Mouse (Mus musculus) ES-Bruce4 (cell line): ENCODE measurements around the gene Akap13. TPM values are rescaled to one million over a fixed set of nuclear protein-coding genes. Genes with fewer than 3 reads are reported as not detected.

Experiments
- H3K27ac ChIP-seq: 2 replicates; pipeline ENCODE4 v1.5.1; 2012; ENCODE audit warnings: low read length, inconsistent platforms; ENCODE audit not compliant: insufficient read depth
- H3K27me3 ChIP-seq: 2 replicates; pipeline ENCODE4 v1.6.1; 2012; ENCODE audit warnings: mild to moderate bottlenecking, low read length, inconsistent platforms; ENCODE audit not compliant: control insufficient read depth, poor library complexity, insufficient read depth, severe bottlenecking
- H3K36me3 ChIP-seq: 2 replicates; pipeline ENCODE4 v1.6.1; 2012; ENCODE audit warnings: inconsistent platforms, mild to moderate bottlenecking, low read length, moderate library complexity; ENCODE audit not compliant: control insufficient read depth, poor library complexity, insufficient read depth, severe bottlenecking
- H3K4me1 ChIP-seq: one replicate; pipeline ENCODE4 v1.8.1; 2011; ENCODE audit warnings: low read length; ENCODE audit not compliant: control insufficient read depth, insufficient read depth
- H3K4me3 ChIP-seq: 2 replicates; pipeline ENCODE4 v1.5.1; 2011; ENCODE audit warnings: low read depth, mild to moderate bottlenecking, low read length
- H3K9ac ChIP-seq: 2 replicates; pipeline ENCODE4 v1.6.1; 2012; ENCODE audit warnings: low read depth, mild to moderate bottlenecking, inconsistent platforms; ENCODE audit not compliant: poor library complexity, severe bottlenecking
- H3K9me3 ChIP-seq: replicated peaks from 2 replicates; pipeline ENCODE4 v1.6.1; 2012; ENCODE audit warnings: mild to moderate bottlenecking, low read length, inconsistent platforms; ENCODE audit not compliant: control insufficient read depth, poor library complexity, insufficient read depth, severe bottlenecking
- CTCF ChIP-seq: IDR thresholded peaks from one replicate; pipeline ENCODE4 v1.8.1; 2011; ENCODE audit warnings: low read depth, low read length
- EP300 ChIP-seq: IDR thresholded peaks from 2 replicates; pipeline ENCODE4 v1.6.1; 2011; ENCODE audit warnings: low read depth, low read length; ENCODE audit not compliant: insufficient read depth
- POLR2A ChIP-seq: IDR thresholded peaks from one replicate; pipeline ENCODE4 v1.8.1; 2011; ENCODE audit warnings: low read length; ENCODE audit not compliant: insufficient read depth
- polyA plus RNA-seq: library from polyadenylated mRNA; stranded (reverse); fragments of >200 nt; gene quantifications from 2 replicates; pipeline ENCODE4 v1.2.4, GENCODE M21; 2011; ENCODE audit warnings: low read depth; ENCODE audit not compliant: missing spikeins, insufficient read depth, insufficient read length

The Akap13 gene
- polyA plus RNA-seq, 1 experiment = 27.4 TPM

- Histone ChIP-seq H3K27ac (no peak overlapping the region), H3K27me3 (no peaks in the 10 kb centered on the region), H3K9me3 (no peaks in the 10 kb centered on the region), H3K9ac (no peak overlapping the region), H3K4me3 (no peak overlapping the region), H3K4me1 (no peaks in the 10 kb centered on the region), H3K36me3 (no peaks in the 10 kb centered on the region)
- TF ChIP-seq EP300 (no peak), CTCF (no peak), POLR2A (no peak)
Observed at GRCm38 (mm10) chr7:75560566-75560965, 105.2 kb downstream of the Akap13 start.

GRCm38 (mm10) chr7:75561134-75561533 is 105.8 kb downstream of the Akap13 start:
- Histone ChIP-seq H3K9ac (no peak overlapping the region), H3K27ac (no peak overlapping the region), H3K36me3 (no peaks in the 10 kb centered on the region), H3K4me1 (no peaks in the 10 kb centered on the region), H3K4me3 (no peak overlapping the region), H3K9me3 (no peaks in the 10 kb centered on the region), H3K27me3 (no peaks in the 10 kb centered on the region)
- TF ChIP-seq CTCF (no peak), POLR2A (no peak), EP300 (no peak)

- TF ChIP-seq CTCF (no peak), POLR2A (no peak), EP300 (no peak)
- no peaks in the 10 kb centered on the region for H3K4me1 ChIP-seq
- no peaks in the 10 kb centered on the region for H3K27me3 ChIP-seq
- H3K27ac ChIP-seq = no peak overlapping the region
- no peak overlapping the region for H3K4me3 ChIP-seq
- H3K36me3 ChIP-seq = no peaks in the 10 kb centered on the region
- no peak overlapping the region for H3K9ac ChIP-seq
- no peaks in the 10 kb centered on the region for H3K9me3 ChIP-seq
Observed at GRCm38 (mm10) chr7:75568276-75568675, 112.9 kb downstream of the Akap13 start.

GRCm38 (mm10) chr7:75568883-75569282 is 113.5 kb downstream of the Akap13 start:
- no peak overlapping the region for H3K9ac ChIP-seq
- no peaks in the 10 kb centered on the region for H3K4me1 ChIP-seq
- H3K27ac ChIP-seq = no peak overlapping the region
- no peaks in the 10 kb centered on the region for H3K36me3 ChIP-seq
- H3K9me3 ChIP-seq = no peaks in the 10 kb centered on the region
- no peaks in the 10 kb centered on the region for H3K27me3 ChIP-seq
- H3K4me3 ChIP-seq = no peak overlapping the region
- no peak for TF ChIP-seq CTCF
- TF ChIP-seq POLR2A = no peak
- TF ChIP-seq EP300 = no peak

- Histone ChIP-seq H3K4me1 (no peaks in the 10 kb centered on the region), H3K27ac (no peak overlapping the region), H3K9ac (no peak overlapping the region), H3K9me3 (no peaks in the 10 kb centered on the region), H3K36me3 (no peaks in the 10 kb centered on the region), H3K4me3 (no peak overlapping the region), H3K27me3 (no peaks in the 10 kb centered on the region)
- no peak for TF ChIP-seq EP300
- TF ChIP-seq POLR2A = no peak
- no peak for TF ChIP-seq CTCF
Observed at GRCm38 (mm10) chr7:75570218-75570617, 114.9 kb downstream of the Akap13 start.

GRCm38 (mm10) chr7:75571078-75571477 is 115.7 kb downstream of the Akap13 start:
- H3K4me1 ChIP-seq = no peaks in the 10 kb centered on the region
- no peaks in the 10 kb centered on the region for H3K9me3 ChIP-seq
- no peaks in the 10 kb centered on the region for H3K27me3 ChIP-seq
- TF ChIP-seq POLR2A (no peak), CTCF (no peak), EP300 (no peak)
- no peak overlapping the region for H3K9ac ChIP-seq
- no peak overlapping the region for H3K27ac ChIP-seq
- H3K36me3 ChIP-seq = no peaks in the 10 kb centered on the region
- no peak overlapping the region for H3K4me3 ChIP-seq
